Mouse (Mus musculus) kidney, adult 2 months (tissue): ENCODE measurements at regions not wholly inside any gene's neighbourhood (a gene's known extent, or its start where the extent isn't known, plus 50 kb on each side); places are given as distances from the start of the nearest gene placed in this dataset.

ENCODE experiments used
- CTCF ChIP-seq: fragments of 200-500 bp; conservative IDR thresholded peaks from 2 replicates; pipeline ENCODE4 v1.5.1; 2011; ENCODE audit warnings: low read depth, mild to moderate bottlenecking, control low read depth, low read length, moderate library complexity, mixed read lengths; ENCODE audit not compliant: insufficient read depth, insufficient read length
- POLR2A ChIP-seq: fragments of 200-500 bp; IDR thresholded peaks from one replicate; pipeline ENCODE4 v1.6.1; 2011; ENCODE audit warnings: low read depth, low read length, control low read depth

DNA sequence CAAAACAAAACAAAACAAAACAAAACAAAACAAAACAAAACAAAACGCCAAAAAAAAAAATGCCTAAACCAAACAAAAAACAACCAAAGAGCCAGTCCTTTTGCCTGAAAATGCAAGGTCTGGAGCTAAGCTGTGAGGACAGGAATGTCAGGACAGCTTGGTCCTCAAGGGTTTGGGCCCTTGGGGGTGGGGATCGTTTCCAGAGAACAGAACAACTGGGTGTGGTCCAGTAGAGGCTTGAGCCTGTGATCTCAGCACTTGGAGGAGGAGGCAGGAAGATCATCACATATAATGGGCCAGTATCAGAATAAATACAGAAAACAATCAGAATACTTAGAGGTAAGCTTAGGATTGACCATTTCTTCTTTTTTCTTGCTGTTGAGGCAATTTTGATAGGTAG is 289.5 kb upstream of the Tgfbr2 start:
- no peak for TF ChIP-seq CTCF
- no peak for TF ChIP-seq POLR2A
